Mouse (Mus musculus) G1E (cell line): Measurements from ENCODE around the gene Wnt4.

Experiments
- CTCF ChIP-seq: IDR thresholded peaks from 2 replicates; pipeline ENCODE4 v1.5.1; 2012; ENCODE audit warnings: low read depth, low read length, inconsistent platforms, mixed read lengths
- GATA1 ChIP-seq: IDR thresholded peaks from 2 replicates; pipeline ENCODE4 v1.6.1; 2012; ENCODE audit warnings: borderline replicate concordance, low read length, inconsistent platforms, mixed read lengths
- TAL1 ChIP-seq: conservative IDR thresholded peaks from 2 replicates; pipeline ENCODE4 v1.6.1; 2012; ENCODE audit warnings: low read depth, low read length, inconsistent platforms, mixed read lengths

DNA sequence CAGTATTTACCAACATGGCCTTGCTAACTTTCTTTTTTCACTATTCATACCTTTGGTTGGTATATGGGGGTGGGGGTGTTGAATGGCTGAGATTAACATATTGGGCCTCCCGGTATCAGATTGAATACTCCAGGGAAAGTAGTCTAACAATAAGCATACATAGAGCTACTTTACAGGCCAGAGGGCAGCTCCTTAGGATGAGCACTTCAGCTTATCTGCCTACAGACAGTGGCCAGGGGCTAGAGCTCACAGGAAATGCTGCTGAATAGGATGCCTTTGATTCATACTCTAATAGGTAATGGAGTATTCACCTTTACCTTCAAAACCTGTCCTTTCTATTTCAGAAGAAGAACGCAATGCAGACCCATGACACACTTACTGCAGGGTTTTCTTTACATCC is 37.8 kb downstream of the Wnt4 start:
- no peak for TF ChIP-seq TAL1
- TF ChIP-seq CTCF, result no peak
- no peak for TF ChIP-seq GATA1
